Mouse (Mus musculus) ES-Bruce4 (cell line): ENCODE measurements around the gene Adgre5. TPM values are rescaled to one million over a fixed set of nuclear protein-coding genes. Genes with fewer than 3 reads are reported as not detected.

Experiments
- H3K27ac ChIP-seq: 2 replicates; pipeline ENCODE4 v1.5.1; 2012; ENCODE audit warnings: low read length, inconsistent platforms; ENCODE audit not compliant: insufficient read depth
- H3K27me3 ChIP-seq: 2 replicates; pipeline ENCODE4 v1.6.1; 2012; ENCODE audit warnings: mild to moderate bottlenecking, low read length, inconsistent platforms; ENCODE audit not compliant: control insufficient read depth, poor library complexity, insufficient read depth, severe bottlenecking
- H3K36me3 ChIP-seq: 2 replicates; pipeline ENCODE4 v1.6.1; 2012; ENCODE audit warnings: inconsistent platforms, mild to moderate bottlenecking, low read length, moderate library complexity; ENCODE audit not compliant: control insufficient read depth, poor library complexity, insufficient read depth, severe bottlenecking
- H3K4me1 ChIP-seq: one replicate; pipeline ENCODE4 v1.8.1; 2011; ENCODE audit warnings: low read length; ENCODE audit not compliant: control insufficient read depth, insufficient read depth
- H3K4me3 ChIP-seq: 2 replicates; pipeline ENCODE4 v1.5.1; 2011; ENCODE audit warnings: low read depth, mild to moderate bottlenecking, low read length
- H3K9ac ChIP-seq: 2 replicates; pipeline ENCODE4 v1.6.1; 2012; ENCODE audit warnings: low read depth, mild to moderate bottlenecking, inconsistent platforms; ENCODE audit not compliant: poor library complexity, severe bottlenecking
- H3K9me3 ChIP-seq: replicated peaks from 2 replicates; pipeline ENCODE4 v1.6.1; 2012; ENCODE audit warnings: mild to moderate bottlenecking, low read length, inconsistent platforms; ENCODE audit not compliant: control insufficient read depth, poor library complexity, insufficient read depth, severe bottlenecking
- CTCF ChIP-seq: IDR thresholded peaks from one replicate; pipeline ENCODE4 v1.8.1; 2011; ENCODE audit warnings: low read depth, low read length
- EP300 ChIP-seq: IDR thresholded peaks from 2 replicates; pipeline ENCODE4 v1.6.1; 2011; ENCODE audit warnings: low read depth, low read length; ENCODE audit not compliant: insufficient read depth
- POLR2A ChIP-seq: IDR thresholded peaks from one replicate; pipeline ENCODE4 v1.8.1; 2011; ENCODE audit warnings: low read length; ENCODE audit not compliant: insufficient read depth
- polyA plus RNA-seq: library from polyadenylated mRNA; stranded (reverse); fragments of >200 nt; gene quantifications from 2 replicates; pipeline ENCODE4 v1.2.4, GENCODE M21; 2011; ENCODE audit warnings: low read depth; ENCODE audit not compliant: missing spikeins, insufficient read depth, insufficient read length

Adgre5 gene
- polyA plus RNA-seq, 1 experiment = 17.5 TPM

GRCm38 (mm10) chr8:83723447-83724083 is 17.6 kb downstream of the Adgre5 start:
- no peak overlapping the region for H3K27ac ChIP-seq
- H3K9me3 ChIP-seq = no peaks in the 10 kb centered on the region
- H3K27me3 ChIP-seq = no peaks in the 10 kb centered on the region
- peaks cover 81% of the 10 kb centered on the region for H3K36me3 ChIP-seq
- H3K4me3 ChIP-seq = no peak overlapping the region
- H3K9ac ChIP-seq = no peak overlapping the region
- no peaks in the 10 kb centered on the region for H3K4me1 ChIP-seq
- TF ChIP-seq POLR2A = no peak
- no peak for TF ChIP-seq CTCF
- no peak for TF ChIP-seq EP300

GRCm38 (mm10) chr8:83722631-83723030 is 18.5 kb downstream of the Adgre5 start:
- TF ChIP-seq EP300 = no peak
- no peak for TF ChIP-seq POLR2A
- TF ChIP-seq CTCF = no peak
- no peak overlapping the region for H3K9ac ChIP-seq
- no peaks in the 10 kb centered on the region for H3K9me3 ChIP-seq
- peaks cover 74% of the 10 kb centered on the region for H3K36me3 ChIP-seq
- no peak overlapping the region for H3K4me3 ChIP-seq
- no peaks in the 10 kb centered on the region for H3K4me1 ChIP-seq
- H3K27ac ChIP-seq = no peak overlapping the region
- no peaks in the 10 kb centered on the region for H3K27me3 ChIP-seq

GRCm38 (mm10) chr8:83721405-83722025 is 19.6 kb downstream of the Adgre5 start:
- H3K27ac ChIP-seq = no peak overlapping the region
- no peaks in the 10 kb centered on the region for H3K9me3 ChIP-seq
- no peak overlapping the region for H3K9ac ChIP-seq
- peaks cover 73% of the 10 kb centered on the region for H3K36me3 ChIP-seq
- no peaks in the 10 kb centered on the region for H3K4me1 ChIP-seq
- no peak for TF ChIP-seq CTCF
- no peak for TF ChIP-seq EP300
- no peak for TF ChIP-seq POLR2A
- no peak overlapping the region for H3K4me3 ChIP-seq
- no peaks in the 10 kb centered on the region for H3K27me3 ChIP-seq

GRCm38 (mm10) chr8:83719693-83720092 is 21.4 kb downstream of the Adgre5 start:
- no peaks in the 10 kb centered on the region for H3K9me3 ChIP-seq
- H3K27me3 ChIP-seq = no peaks in the 10 kb centered on the region
- H3K4me3 ChIP-seq = no peak overlapping the region
- peaks cover 65% of the 10 kb centered on the region for H3K36me3 ChIP-seq
- 0 out of 2 replicates have a peak overlapping the region, but pooled peaks have one; percentile 6 for H3K27ac ChIP-seq
- no peaks in the 10 kb centered on the region for H3K4me1 ChIP-seq
- no peak overlapping the region for H3K9ac ChIP-seq
- TF ChIP-seq CTCF (no peak), EP300 (no peak), POLR2A (no peak)

- TF ChIP-seq POLR2A (no peak), CTCF (no peak), EP300 (no peak)
- H3K4me3 ChIP-seq = no peak overlapping the region
- no peaks in the 10 kb centered on the region for H3K4me1 ChIP-seq
- H3K36me3 ChIP-seq = peaks cover 60% of the 10 kb centered on the region
- no peak overlapping the region for H3K9ac ChIP-seq
- no peak overlapping the region for H3K27ac ChIP-seq
- no peaks in the 10 kb centered on the region for H3K9me3 ChIP-seq
- H3K27me3 ChIP-seq = no peaks in the 10 kb centered on the region
Measured at GRCm38 (mm10) chr8:83719048-83719447, 22.1 kb downstream of the Adgre5 start.

- Histone ChIP-seq H3K27ac (peak overlapping the region; percentile 15), H3K36me3 (peaks cover 35% of the 10 kb centered on the region), H3K9me3 (no peaks in the 10 kb centered on the region), H3K4me3 (peak overlapping the region; percentile 96), H3K9ac (peak overlapping the region; percentile 87), H3K27me3 (no peaks in the 10 kb centered on the region), H3K4me1 (no peaks in the 10 kb centered on the region)
- TF ChIP-seq CTCF = no peak
- TF ChIP-seq POLR2A = no peak
- no peak for TF ChIP-seq EP300
Measured at GRCm38 (mm10) chr8:83716563-83716962, 24.6 kb downstream of the Adgre5 start.
